Mouse (Mus musculus) cortical plate, adult 2 months (tissue): ENCODE measurements at regions not wholly inside any gene's neighbourhood (a gene's known extent, or its start where the extent isn't known, plus 50 kb on each side); places are given as distances from the start of the nearest gene placed in this dataset.

Source experiments
- CTCF ChIP-seq: fragments of 200-500 bp; IDR thresholded peaks from 2 replicates; pipeline ENCODE4 v1.5.1; 2011; ENCODE audit warnings: mild to moderate bottlenecking, control low read depth, low read length; ENCODE audit not compliant: insufficient read depth; ENCODE audit errors: extremely low read depth
- POLR2A ChIP-seq: fragments of 200-500 bp; IDR thresholded peaks from 2 replicates; pipeline ENCODE4 v1.6.1; 2011; ENCODE audit warnings: mild to moderate bottlenecking, low read length, control low read depth; ENCODE audit not compliant: insufficient read depth; ENCODE audit errors: extremely low read depth

DNA sequence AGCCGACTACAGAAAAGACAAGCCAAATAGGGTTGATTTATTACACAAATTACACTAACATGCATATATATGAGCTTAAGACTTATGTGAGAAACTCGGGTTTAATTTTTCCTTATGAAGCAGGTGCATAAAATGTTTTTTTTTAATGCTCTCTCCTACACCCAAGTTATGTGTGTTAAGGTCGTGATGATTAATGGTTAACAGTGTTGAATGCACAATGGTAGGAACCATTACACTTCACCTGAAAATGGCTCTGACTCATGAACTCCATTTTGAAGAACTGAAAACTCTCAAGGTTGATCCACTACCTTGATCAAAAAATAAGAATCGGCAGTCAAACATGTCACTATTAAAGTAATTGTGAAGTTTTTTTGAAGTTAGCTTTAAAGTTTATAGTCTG lies 59.4 kb upstream of the Ifne start:
- no peak for TF ChIP-seq CTCF
- no peak for TF ChIP-seq POLR2A
